Mouse (Mus musculus) small intestine, adult 2 months (tissue): ENCODE data around the gene Prune2.

ENCODE experiments used
- CTCF ChIP-seq: fragments of 200-500 bp; IDR thresholded peaks from 2 replicates; pipeline ENCODE4 v1.5.1; 2012; ENCODE audit warnings: low read depth, mild to moderate bottlenecking, control low read depth, inconsistent platforms, low read length, moderate library complexity, mixed read lengths; ENCODE audit not compliant: insufficient replicate concordance, insufficient read length; ENCODE audit errors: extremely low read depth
- POLR2A ChIP-seq: fragments of 200-500 bp; IDR thresholded peaks from 2 replicates; pipeline ENCODE4 v1.6.1; 2012; ENCODE audit warnings: low read depth, mild to moderate bottlenecking, control low read depth, inconsistent platforms, low read length, moderate library complexity

- TF ChIP-seq CTCF (no peak), POLR2A (no peak)
Measured at GRCm38 (mm10) chr19:16997915-16998314, 42.0 kb downstream of the Prune2 start.
